Mouse (Mus musculus) CD4-positive, CD25-positive, alpha-beta regulatory T cell, adult 9 weeks (primary cell): ENCODE data around the gene Zfy2. TPM values are rescaled to one million over a fixed set of nuclear protein-coding genes. Genes with fewer than 3 reads are reported as not detected.

Experiments
- polyA plus RNA-seq: library from polyadenylated mRNA; unstranded; fragments of 100-300 nt; shearing (Covaris generic); gene quantifications from one replicate; pipeline ENCODE4 v1.2.1, GENCODE M21; 2017

The Zfy2 gene
- polyA plus RNA-seq = not detected

DNA sequence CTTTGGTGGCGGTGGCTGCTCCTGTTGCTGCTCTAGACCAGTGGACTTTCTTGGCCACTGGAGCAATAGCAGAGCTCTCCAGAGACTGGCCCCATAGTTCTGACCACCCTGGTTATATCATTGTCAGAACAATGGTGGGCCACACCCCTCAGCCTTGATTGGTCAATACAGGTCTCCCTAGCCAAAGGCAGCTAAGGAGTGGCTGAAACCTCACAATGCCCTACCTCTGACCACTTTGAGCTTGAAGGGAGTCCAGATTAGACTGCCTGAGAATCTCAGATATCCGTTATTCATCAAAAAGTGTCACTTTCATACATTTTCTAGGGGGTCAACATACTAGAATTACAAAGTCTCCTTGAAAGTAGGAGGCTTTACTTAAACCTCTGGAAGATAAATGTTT, at the start of gene Zfy2:
Gene Zfy2 (minus strand): TSS at position 101 of the 400 bp plus-strand sequence.

